Mouse (Mus musculus) adrenal gland, adult (tissue): ENCODE results near the gene Sox5.

Experiments used
- DNase-seq, 2 experiments: peaks; one replicate each; pipeline ENCODE4 v3.0.0; 2022 to 2023; ENCODE audit warnings: low spot score in 1 of 2; ENCODE audit not compliant: inconsistent age in 2 of 2

The Sox5 gene

GRCm38 (mm10) chr6:144664765-144665164 is 117.0 kb downstream of the Sox5 start:
- no peak for DNase-seq

DNA sequence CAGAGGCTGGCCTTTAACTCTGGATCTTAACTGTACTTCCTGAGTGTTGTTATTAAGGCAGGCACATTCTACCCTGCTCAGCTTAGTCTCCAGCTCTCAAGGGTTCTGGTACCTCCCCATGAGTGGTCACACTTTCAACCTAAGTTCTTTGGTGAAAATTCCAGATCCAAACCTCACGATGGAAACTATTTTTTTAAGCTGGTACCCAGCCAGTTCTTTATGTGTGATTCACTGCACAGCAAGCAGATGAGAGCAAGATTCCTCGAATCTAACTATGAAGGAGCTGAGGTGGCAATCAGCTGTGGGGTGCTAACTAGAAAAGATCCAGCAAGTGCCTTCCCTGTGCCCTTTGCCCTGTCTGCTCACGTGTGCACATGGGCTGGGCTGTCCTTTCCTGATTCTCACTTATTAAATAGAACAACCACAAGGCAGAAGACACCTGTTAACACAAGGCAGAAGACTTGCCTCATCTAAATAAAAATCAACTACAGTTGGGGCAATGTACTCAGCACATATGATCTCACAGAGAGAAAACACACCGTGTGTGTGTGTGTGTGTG is 118.2 kb downstream of the Sox5 start:
- DNase-seq: no peak

DNA sequence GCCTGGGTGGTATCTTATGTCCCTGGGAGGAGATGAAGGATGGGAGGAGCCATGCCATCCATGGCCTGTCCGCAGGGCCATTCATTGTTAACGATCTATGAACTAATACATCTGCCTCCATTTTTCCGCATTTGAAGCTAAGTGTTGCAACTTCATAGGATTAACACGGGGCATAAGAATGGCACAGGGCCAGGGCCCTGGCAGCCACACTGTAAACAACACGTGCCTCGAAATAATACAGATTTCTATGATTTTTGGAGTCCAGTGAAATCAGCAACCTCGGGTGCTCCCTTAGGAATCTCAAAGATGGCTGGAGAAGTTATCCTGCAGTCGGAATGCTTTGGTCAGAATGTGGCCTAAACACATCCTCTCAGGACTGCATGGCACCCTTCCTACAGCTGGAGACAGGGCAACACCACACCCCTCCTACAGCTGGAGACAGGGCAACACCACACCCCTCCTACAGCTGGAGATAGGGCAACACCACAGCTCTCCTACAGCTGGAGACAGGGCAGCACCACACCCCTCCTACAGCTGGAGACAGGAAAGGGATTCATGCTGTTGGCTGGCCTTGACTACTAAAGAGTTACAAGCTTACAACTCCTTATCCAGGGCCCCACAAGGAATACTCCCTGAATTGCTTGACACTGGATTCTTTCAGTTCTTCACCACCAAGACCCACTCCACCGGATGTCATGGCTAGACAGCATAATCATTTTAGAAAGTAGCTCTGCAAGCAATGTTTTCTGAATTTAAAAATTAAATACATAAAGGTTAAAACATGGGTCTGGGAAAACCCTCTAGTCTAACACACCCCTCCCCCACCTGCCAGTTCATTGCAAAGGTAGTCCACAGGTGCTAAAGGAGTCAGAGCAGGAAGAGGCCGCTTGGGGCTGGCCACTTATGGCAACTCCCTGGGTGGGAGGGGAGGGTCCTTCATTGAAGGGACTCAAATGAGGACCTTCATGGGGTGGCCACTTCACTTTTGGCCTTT is 122.4 kb downstream of the Sox5 start:
- DNase-seq: no peak

GRCm38 (mm10) chr6:144652876-144653275 is 128.9 kb downstream of the Sox5 start:
- DNase-seq: no peak

DNA sequence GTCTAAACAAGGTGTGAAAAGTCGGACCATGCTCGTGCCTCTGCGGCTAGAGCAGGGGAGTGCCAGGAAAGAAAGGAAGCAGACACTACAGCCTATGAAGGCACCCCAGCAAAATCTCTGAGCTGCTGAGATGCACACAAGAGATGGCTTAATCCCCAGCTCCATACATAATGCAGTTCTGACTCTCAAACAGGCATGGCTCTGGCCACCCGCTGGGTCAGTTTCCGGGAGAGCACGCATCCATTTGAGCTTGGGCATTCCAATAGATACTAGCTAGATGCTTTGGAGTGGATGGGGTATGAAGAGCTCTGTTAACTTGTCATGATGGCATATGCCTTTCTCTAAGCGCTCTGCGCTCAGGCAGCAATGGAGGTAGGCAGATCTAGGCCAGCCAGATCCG is 132.9 kb downstream of the Sox5 start:
- DNase-seq: no peak

DNA sequence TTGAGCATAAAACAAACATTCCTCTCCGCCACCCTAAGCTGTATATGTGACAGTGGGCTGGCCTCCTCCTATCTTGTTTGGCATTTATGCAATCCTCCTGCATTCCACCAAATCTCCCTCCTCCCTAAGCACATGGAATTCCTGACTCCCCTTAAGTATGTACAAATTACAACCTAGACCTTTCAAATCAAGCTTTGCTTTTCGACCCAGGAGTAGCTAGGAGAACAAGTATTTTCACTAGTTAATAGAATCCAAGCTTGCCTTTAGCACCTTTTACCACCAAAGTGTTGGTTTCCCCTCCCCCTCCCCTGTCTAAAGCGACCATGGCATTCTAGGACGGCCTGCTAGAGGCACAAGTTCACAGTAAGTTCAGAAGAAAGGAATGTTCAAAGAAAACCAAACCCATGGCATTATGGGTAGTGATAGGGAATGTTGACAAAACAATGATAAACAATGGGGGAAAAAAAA is 133.6 kb downstream of the Sox5 start:
- DNase-seq: no peak

DNA sequence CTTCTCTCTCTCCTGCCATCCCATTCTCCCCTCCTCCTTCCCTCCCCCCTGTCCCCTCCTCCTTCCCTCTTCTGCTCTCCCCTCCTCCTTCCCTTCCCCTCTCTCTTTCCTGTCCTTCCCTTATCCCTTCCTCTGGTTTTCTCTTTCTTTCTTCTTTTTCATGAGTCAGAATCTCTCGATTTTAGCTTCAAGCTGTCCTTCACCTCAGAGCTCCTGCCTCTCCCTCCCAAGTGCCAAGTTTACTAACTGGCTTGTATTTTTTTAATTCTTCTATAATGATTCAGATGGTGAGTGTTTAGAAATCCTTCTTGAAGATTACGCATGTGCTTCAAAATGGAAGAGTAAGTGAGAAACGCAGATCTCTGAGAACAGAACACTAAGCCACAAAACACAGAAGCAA is 135.4 kb downstream of the Sox5 start:
- DNase-seq: peak in 1 of 2 experiments; percentile 69

DNA sequence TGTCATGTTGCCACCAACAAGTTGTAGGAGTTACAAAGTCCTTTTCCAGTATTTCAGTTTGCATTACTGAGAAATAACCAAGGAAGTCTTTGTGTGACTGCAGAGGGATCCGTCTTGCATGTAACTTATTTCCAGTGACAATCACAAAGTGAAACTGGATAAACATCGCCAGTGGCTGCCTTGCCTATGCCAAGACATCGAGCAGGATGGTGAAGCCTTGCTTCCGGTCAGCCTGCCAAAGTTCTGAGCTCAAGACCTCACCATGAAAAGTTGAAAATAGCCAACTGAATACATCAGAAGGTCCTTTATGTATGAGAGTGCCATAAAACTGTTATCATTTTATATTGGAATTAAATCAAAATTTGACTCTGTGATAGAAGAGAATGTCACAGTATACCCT is 136.0 kb downstream of the Sox5 start:
- peak in 1 of 2 experiments; percentile 52 for DNase-seq

DNA sequence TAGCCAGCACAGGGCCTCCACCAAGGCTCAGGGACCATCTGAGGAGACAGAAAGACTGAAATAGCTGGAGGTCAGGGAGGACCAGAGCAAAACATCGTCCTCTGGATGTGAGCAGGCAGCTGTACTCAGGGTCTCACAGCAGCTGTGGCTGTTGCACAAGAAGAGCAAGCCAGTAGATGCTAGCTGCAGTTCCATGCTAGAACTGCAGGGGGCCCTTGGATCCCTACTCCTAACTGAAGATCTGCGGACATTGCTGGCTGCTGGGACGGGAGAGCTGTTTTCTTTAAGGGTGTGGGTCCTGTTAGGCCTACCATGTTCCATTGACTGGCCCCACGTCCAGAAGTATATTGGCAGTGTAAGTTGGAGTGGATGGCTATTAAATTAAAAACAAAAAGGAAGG is 137.1 kb downstream of the Sox5 start:
- peak; percentile 51 to 85 for DNase-seq

GRCm38 (mm10) chr6:144643601-144644000 is 138.2 kb downstream of the Sox5 start:
- DNase-seq: no peak

DNA sequence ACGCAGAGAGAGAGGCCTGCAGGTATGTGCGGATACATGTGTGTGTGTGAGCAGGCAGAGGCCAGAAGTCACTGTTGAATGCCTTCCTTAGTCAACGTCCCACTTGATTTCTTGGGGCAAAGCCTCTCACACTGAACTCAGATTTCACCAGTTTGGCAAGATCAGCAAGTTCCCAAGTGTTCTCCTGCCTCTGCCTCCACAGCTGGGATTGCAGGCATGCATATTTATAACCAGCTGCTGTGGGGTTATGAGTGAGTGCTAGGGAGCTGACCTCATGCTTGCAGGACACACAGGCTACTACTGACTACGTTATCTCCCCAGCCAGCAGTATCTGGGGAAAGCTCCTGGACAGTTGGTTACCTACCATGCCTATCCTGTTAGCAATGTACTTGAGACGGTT is 139.9 kb downstream of the Sox5 start:
- DNase-seq: no peak

GRCm38 (mm10) chr6:144640591-144640990 is 141.2 kb downstream of the Sox5 start:
- peak; percentile 41 to 79 for DNase-seq

DNA sequence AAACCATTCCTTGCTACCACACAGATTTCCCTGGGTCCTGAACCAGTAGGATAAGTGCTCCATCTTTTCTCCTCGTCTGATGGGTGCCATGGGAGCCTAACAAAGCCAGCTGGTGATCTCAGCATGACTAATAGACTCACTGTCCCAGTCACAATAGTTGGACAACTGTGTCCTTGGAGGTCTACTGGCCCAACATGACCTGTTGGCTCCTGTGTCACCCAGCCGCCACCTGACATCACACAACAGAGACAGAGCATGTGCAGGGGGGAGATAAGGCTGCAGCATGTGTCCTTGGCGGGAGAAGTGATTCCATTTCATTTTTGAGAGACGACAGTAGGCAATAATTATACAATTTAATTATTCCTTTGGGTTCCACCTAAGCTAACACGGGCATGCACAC is 143.2 kb downstream of the Sox5 start:
- peak; percentile 70 to 83 for DNase-seq

- DNase-seq: peak; percentile 31 to 59
Observed at GRCm38 (mm10) chr6:144627539-144628115, 154.2 kb downstream of the Sox5 start.

- no peak for DNase-seq
Observed at GRCm38 (mm10) chr6:144621089-144621769, 160.5 kb downstream of the Sox5 start.

GRCm38 (mm10) chr6:144611383-144611791 is 170.4 kb downstream of the Sox5 start:
- no peak for DNase-seq

DNA sequence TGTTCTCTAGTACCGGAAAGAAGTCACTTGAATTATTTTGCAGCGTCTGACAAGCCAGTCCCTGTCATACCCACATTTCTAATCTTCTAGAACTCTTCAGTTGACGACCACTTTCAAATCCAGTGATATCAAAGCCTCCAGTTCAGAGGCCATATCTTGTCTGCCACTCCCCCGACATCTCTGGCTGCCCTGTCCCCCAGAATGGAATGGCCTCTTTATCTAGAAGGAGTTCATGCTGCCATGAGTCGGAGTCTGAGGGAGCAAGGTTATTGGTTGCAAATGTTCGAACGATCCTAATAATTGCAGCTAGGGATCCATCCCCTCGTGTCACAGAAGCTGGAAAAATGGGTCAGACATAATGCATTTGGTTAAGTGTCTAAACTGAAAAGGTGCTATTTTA is 170.9 kb downstream of the Sox5 start:
- DNase-seq: no peak

DNA sequence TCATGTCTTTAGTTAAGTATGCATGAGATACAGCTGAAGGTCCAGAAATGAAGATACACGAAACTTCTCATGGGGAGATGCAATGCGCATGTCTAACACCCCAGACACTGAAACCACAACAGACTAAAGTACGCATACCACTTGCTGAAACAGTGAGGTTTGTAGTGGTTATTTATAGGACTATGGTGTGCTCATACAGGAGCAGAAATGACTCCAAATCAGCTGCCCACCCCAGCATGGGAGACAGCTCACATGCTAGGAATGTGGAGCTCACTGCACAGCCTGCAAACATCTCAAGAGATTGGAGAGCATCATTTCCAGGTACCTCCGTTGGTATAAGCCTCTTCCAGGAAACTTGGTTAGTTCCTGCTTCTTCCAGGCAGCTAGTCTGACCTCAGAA is 178.9 kb downstream of the Sox5 start:
- DNase-seq: no peak

- DNase-seq: no peak
Observed at GRCm38 (mm10) chr6:144600351-144600750, 181.4 kb downstream of the Sox5 start.

DNA sequence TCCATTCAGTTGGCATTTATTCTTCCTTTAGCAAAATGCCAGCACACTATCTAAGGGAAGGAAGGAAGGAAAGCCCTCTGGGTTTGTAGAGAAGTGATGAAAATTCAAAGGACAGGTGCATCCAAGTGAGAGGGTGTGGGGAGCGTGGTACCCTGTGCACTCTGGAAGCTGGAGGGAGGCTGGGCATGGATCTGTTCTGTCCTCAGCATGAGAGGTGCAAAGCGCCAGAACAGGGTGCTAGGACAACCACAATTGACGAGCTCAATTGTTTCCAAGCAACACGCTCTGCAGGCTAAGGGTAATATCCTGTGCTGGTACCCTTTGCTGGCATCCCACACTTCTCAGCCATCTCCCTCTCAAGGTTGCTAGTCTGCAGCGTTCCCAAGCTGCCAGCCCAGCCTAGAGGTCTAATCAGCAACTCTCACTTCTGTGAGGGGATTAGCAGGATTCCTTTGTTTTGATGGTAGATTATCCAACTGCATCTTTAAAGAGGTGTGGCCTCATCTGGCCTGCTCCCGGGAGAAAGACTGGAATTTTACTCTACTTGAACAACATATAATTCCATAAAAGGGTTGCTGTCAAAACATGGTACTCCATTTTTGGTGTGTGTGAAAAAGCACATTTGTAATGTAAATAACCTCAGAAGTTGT is 183.3 kb downstream of the Sox5 start:
- DNase-seq: no peak
